Mouse (Mus musculus) CH12.LX (cell line): ENCODE measurements around the gene Gm5767. TPM values are rescaled to one million over a fixed set of nuclear protein-coding genes. Genes with fewer than 3 reads are reported as not detected.
A peak's percentile ranks its signal among the peaks of the same experiment; 100 is the strongest.

Experiments used
- DNase-seq: peaks from one replicate; pipeline ENCODE4 v3.0.0-alpha.2; 2013; ENCODE audit errors: extremely low read depth
- H3K27ac ChIP-seq: 2 replicates; pipeline ENCODE4 v1.5.1; 2012; ENCODE audit warnings: low read depth, mild to moderate bottlenecking, control low read depth, moderate library complexity; ENCODE audit not compliant: insufficient read depth
- H3K27me3 ChIP-seq: replicated peaks from 2 replicates; pipeline ENCODE3; 2012; ENCODE audit warnings: inconsistent platforms
- H3K36me3 ChIP-seq, 2 experiments: replicated peaks in 1 of 2; 2 replicates each; pipeline versions ENCODE3 to v1.6.1; 2012; ENCODE audit warnings: inconsistent platforms in 1 of 2, low read length in 1 of 2, mild to moderate bottlenecking in 1 of 2, mixed read lengths in 1 of 2, moderate library complexity in 1 of 2; ENCODE audit not compliant: control insufficient read depth in 1 of 2, insufficient read depth in 1 of 2
- H3K4me1 ChIP-seq, 2 experiments: 2 replicates each; pipeline ENCODE4 v1.6.1; 2012; ENCODE audit warnings: inconsistent platforms in 1 of 2, moderate library complexity in 1 of 2; ENCODE audit not compliant: insufficient read depth in 2 of 2, control insufficient read depth in 1 of 2
- H3K4me2 ChIP-seq: 2 replicates; pipeline ENCODE4 v1.6.1; 2012; ENCODE audit warnings: low read depth, mild to moderate bottlenecking, control low read depth; ENCODE audit not compliant: poor library complexity, insufficient read depth, severe bottlenecking
- H3K4me3 ChIP-seq, 3 experiments: fragments of 150-350 bp in 1 of 3; sonication (generic) in 1 of 3; replicated peaks in 1 of 3; 2 replicates each; pipeline versions ENCODE3 to v1.5.1; 2011 to 2012; ENCODE audit warnings: low read depth in 2 of 3, low read length in 2 of 3, mild to moderate bottlenecking in 2 of 3, moderate library complexity in 2 of 3, control low read depth in 1 of 3, improper control_type of control experiment in 1 of 3, inconsistent platforms in 1 of 3, mixed read lengths in 1 of 3; ENCODE audit not compliant: poor library complexity in 1 of 3
- H3K79me2 ChIP-seq: replicated peaks from 2 replicates; pipeline ENCODE4 v1.6.1; 2012; ENCODE audit warnings: mild to moderate bottlenecking, moderate library complexity; ENCODE audit not compliant: control insufficient read depth, poor library complexity, insufficient read depth, severe bottlenecking; ENCODE audit errors: extremely low read depth
- H3K9ac ChIP-seq: 2 replicates; pipeline ENCODE4 v1.6.1; 2012; ENCODE audit warnings: low read depth, mild to moderate bottlenecking, control low read depth, moderate library complexity; ENCODE audit not compliant: insufficient read depth
- H3K9me3 ChIP-seq: replicated peaks from 2 replicates; pipeline ENCODE3; 2012; ENCODE audit warnings: low read length, inconsistent platforms, mixed read lengths
- CTCF ChIP-seq, 2 experiments: IDR thresholded peaks in 1 of 2; conservative IDR thresholded peaks in 1 of 2; 2 replicates each; pipeline ENCODE4 v1.5.1; 2011 to 2012; ENCODE audit warnings: low read depth in 2 of 2, low read length in 2 of 2, improper control_type of control experiment in 1 of 2, inconsistent platforms in 1 of 2, mild to moderate bottlenecking in 1 of 2, moderate library complexity in 1 of 2
- EP300 ChIP-seq: IDR thresholded peaks from 2 replicates; pipeline ENCODE4 v1.6.1; 2011; ENCODE audit warnings: low read length, improper control_type of control experiment
- ETS1 ChIP-seq: conservative IDR thresholded peaks from 2 replicates; pipeline ENCODE4 v1.6.1; 2012; ENCODE audit warnings: low read depth, mild to moderate bottlenecking, inconsistent platforms, low read length, improper control_type of control experiment, moderate library complexity
- GABPA ChIP-seq: IDR thresholded peaks from 2 replicates; pipeline ENCODE4 v1.6.1; 2012; ENCODE audit warnings: low read depth, low read length, improper control_type of control experiment, inconsistent platforms; ENCODE audit not compliant: insufficient replicate concordance
- IRF4 ChIP-seq: IDR thresholded peaks from 2 replicates; pipeline ENCODE4 v1.6.1; 2014; ENCODE audit warnings: low read depth, mild to moderate bottlenecking, inconsistent platforms, low read length, improper control_type of control experiment
- JUN ChIP-seq: IDR thresholded peaks from 2 replicates; pipeline ENCODE4 v1.6.1; 2011; ENCODE audit warnings: low read depth, mild to moderate bottlenecking, low read length, improper control_type of control experiment, moderate library complexity; ENCODE audit not compliant: insufficient read depth
- JUND ChIP-seq: conservative IDR thresholded peaks from 2 replicates; pipeline ENCODE4 v1.6.1; 2011; ENCODE audit warnings: low read depth, low read length, improper control_type of control experiment
- KAT2A ChIP-seq: IDR thresholded peaks from 2 replicates; pipeline ENCODE4 v1.6.1; 2012; ENCODE audit warnings: low read length, improper control_type of control experiment, inconsistent platforms; ENCODE audit not compliant: insufficient replicate concordance
- MAFK ChIP-seq: IDR thresholded peaks from 2 replicates; pipeline ENCODE4 v1.6.1; 2011; ENCODE audit warnings: low read length, improper control_type of control experiment; ENCODE audit not compliant: insufficient replicate concordance
- MEF2A ChIP-seq: IDR thresholded peaks from 2 replicates; pipeline ENCODE4 v1.6.1; 2014; ENCODE audit warnings: low read depth, mild to moderate bottlenecking, inconsistent platforms, low read length, improper control_type of control experiment, borderline replicate concordance
- MXI1 ChIP-seq: IDR thresholded peaks from 2 replicates; pipeline ENCODE4 v1.6.1; 2011; ENCODE audit warnings: mild to moderate bottlenecking, low read depth, low read length, improper control_type of control experiment
- NELFE ChIP-seq: IDR thresholded peaks from 2 replicates; pipeline ENCODE4 v1.6.1; 2011; ENCODE audit warnings: low read depth, low read length, improper control_type of control experiment
- RCOR1 ChIP-seq: conservative IDR thresholded peaks from 2 replicates; pipeline ENCODE4 v1.6.1; 2012; ENCODE audit warnings: low read depth, mild to moderate bottlenecking, inconsistent platforms, low read length, improper control_type of control experiment
- SIN3A ChIP-seq: IDR thresholded peaks from 2 replicates; pipeline ENCODE4 v1.6.1; 2012; ENCODE audit warnings: low read length, improper control_type of control experiment, inconsistent platforms
- SMC3 ChIP-seq: IDR thresholded peaks from 2 replicates; pipeline ENCODE4 v1.6.1; 2011; ENCODE audit warnings: low read depth, low read length, improper control_type of control experiment
- TBP ChIP-seq: conservative IDR thresholded peaks from 2 replicates; pipeline ENCODE4 v1.6.1; 2011; ENCODE audit warnings: low read depth, low read length, improper control_type of control experiment
- TCF12 ChIP-seq: IDR thresholded peaks from 2 replicates; pipeline ENCODE4 v1.6.1; 2014; ENCODE audit warnings: low read depth, mild to moderate bottlenecking, inconsistent platforms, low read length, improper control_type of control experiment
- ZNF384 ChIP-seq: IDR thresholded peaks from 2 replicates; pipeline ENCODE4 v1.6.1; 2012; ENCODE audit warnings: low read depth, low read length, improper control_type of control experiment, inconsistent platforms
- dilution Hi-C: fragments of 300-500 bp; cut with MboI; formaldehyde crosslinking; loops from 2 replicates; pipeline ENCODE4 v1.14.3; 2020; ENCODE audit warnings: low sequenced_read_pairs; ENCODE audit not compliant: extremely low pct_unique_long_range_greater_than_20kb, extremely low pct_ligation_motif_present
- in situ Hi-C: fragments of 300-500 bp; cut with MboI; formaldehyde crosslinking; loops from 3 replicates; pipeline ENCODE4 v1.14.3; 2019; ENCODE audit warnings: low sequenced_read_pairs, low pct_ligation_motif_present, low pct_unique_long_range_greater_than_20kb, mixed read lengths
- polyA plus RNA-seq: library from polyadenylated mRNA; unstranded; fragments of >175 nt; gene quantifications from 2 replicates; pipeline ENCODE4 v1.2.1, GENCODE M21; 2012; ENCODE audit warnings: low read depth; ENCODE audit not compliant: insufficient read length
- total RNA-seq, 2 experiments: library from RNA; depleted of rRNA; stranded (reverse); fragments of 300-350 nt in 1 of 2; fragments of >200 nt in 1 of 2; gene quantifications; 2 replicates each; pipeline ENCODE4 v1.2.3; 2012 to 2014

Gm5767 gene
- total and polyA plus RNA-seq, 3 experiments, result not detected

GRCm38 (mm10) chr16:8717744-8718143 is 37.2 kb downstream of the Gm5767 start:
- no peaks in the 10 kb centered on the region for H3K9me3 ChIP-seq
- peaks cover 24 to 97% of the 10 kb centered on the region in 2 experiments for H3K4me1 ChIP-seq
- DNase-seq, result no peak
- H3K4me3 ChIP-seq, result no peak overlapping the region
- peaks cover 92% of the 10 kb centered on the region for H3K79me2 ChIP-seq
- no peaks in the 10 kb centered on the region for H3K27me3 ChIP-seq
- peaks cover 27 to 83% of the 10 kb centered on the region in 2 experiments for H3K36me3 ChIP-seq
- TF ChIP-seq MXI1 (peak; percentile 42; the same call in 1 of the 2 replicates), CTCF (conservative IDR thresholded peaks at IDR 0.05 in 1 of 2, IDR thresholded peaks at IDR 0.05 in 1 of 2; ENCODE audit: low read depth in 2 of 2, low read length in 2 of 2) (no peak), RCOR1 (no peak), SIN3A (peak; percentile 71), SMC3 (no peak)
- H3K9ac ChIP-seq, result no peak overlapping the region
- no peak overlapping the region for H3K4me2 ChIP-seq
- H3K27ac ChIP-seq, result peak overlapping the region; percentile 40; the same call in 1 of the 2 replicates
- dilution Hi-C loops, result no loop called here
- in situ Hi-C loops, result no loop called here

DNA sequence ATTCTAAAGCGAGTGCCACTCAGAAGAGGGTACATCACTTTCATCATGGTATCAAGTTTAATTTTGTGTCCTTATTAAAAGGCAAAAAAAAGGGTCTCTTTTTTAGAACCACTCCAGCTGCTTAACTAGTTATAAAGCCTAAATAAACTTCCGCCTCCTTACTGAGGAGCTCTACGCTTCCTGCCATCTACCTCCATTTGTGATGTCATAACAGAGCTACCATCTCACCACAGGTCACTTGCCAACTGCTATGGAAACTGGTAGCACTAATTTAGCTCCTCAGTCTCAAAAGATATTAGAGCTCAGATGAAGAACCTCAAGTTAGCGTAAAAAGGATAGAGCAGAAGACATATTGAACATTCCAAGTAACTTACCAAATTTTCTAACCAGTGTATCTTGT is 39.9 kb downstream of the Gm5767 start:
- Histone ChIP-seq H3K4me3 (no peak overlapping the region), H3K9me3 (no peaks in the 10 kb centered on the region), H3K36me3 (peaks cover 5 to 62% of the 10 kb centered on the region in 2 experiments), H3K4me2 (no peak overlapping the region), H3K27me3 (no peaks in the 10 kb centered on the region), H3K4me1 (peaks cover 34 to 96% of the 10 kb centered on the region in 2 experiments), H3K79me2 (peaks cover 92% of the 10 kb centered on the region), H3K27ac (no peak overlapping the region), H3K9ac (no peak overlapping the region)
- DNase-seq, result no peak
- TF ChIP-seq NELFE (0 out of 2 replicates have a peak, but pooled peaks have one; percentile 16), ZNF384 (no peak)
- in situ Hi-C loops (no loop called here), dilution Hi-C loops (no loop called here)

DNA sequence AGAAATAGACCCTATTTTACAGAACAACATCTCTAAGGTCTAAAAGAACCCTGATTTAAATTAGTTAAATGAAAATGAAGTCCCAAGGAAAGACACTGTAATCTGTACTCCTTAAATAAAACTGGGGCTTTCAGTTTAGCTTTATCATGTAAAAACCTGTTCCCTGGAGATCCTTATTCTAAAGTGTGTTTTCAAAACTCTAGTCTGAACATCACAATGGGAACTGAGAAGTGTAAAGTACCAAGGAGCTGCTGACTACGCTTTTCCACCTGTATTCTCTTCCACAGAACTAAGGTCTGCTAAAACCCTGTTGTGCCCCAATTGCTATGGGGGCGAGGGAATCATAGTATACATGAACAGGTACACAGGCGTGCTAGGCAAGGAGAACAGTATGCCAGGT is 43.5 kb downstream of the Gm5767 start:
- H3K27ac ChIP-seq, result peak overlapping the region; percentile 95
- in situ Hi-C loops, result no loop called here

More for the DNA sequence above, 43.5 kb downstream of the Gm5767 start:
- peak; percentile 64 for DNase-seq
- peak; percentile 71 for TF ChIP-seq IRF4
- peak; percentile 95 for TF ChIP-seq MEF2A
- peak; percentile 61 for TF ChIP-seq MAFK
- TF ChIP-seq GABPA, result no peak
- TF ChIP-seq TCF12, result peak; percentile 57; the same call in 1 of the 2 replicates
- no peak for TF ChIP-seq SIN3A
- 0 out of 2 replicates have a peak, but pooled peaks have one; percentile 6 for TF ChIP-seq KAT2A
- TF ChIP-seq NELFE, result no peak
- TF ChIP-seq CTCF (conservative IDR thresholded peaks at IDR 0.05 in 1 of 2, IDR thresholded peaks at IDR 0.05 in 1 of 2; ENCODE audit: low read depth in 2 of 2, low read length in 2 of 2), result no peak
- peak; percentile 74; the same call in 1 of the 2 replicates for TF ChIP-seq ETS1
- peak; percentile 30; the same call in 1 of the 2 replicates for TF ChIP-seq JUND
- TF ChIP-seq EP300, result peak; percentile 86
- TF ChIP-seq TBP, result no peak
- no peak for TF ChIP-seq MXI1
- TF ChIP-seq JUN, result peak; percentile 35; the same call in 1 of the 2 replicates
- no peak for TF ChIP-seq ZNF384
- TF ChIP-seq, all 38 proteins: peak for 9
- Histone ChIP-seq H3K9ac (no peak overlapping the region), H3K9me3 (no peaks in the 10 kb centered on the region), H3K27me3 (no peaks in the 10 kb centered on the region), H3K79me2 (peaks cover 98% of the 10 kb centered on the region), H3K4me3 (peak overlapping the region in 1 of 3 experiments; percentile 31), H3K4me1 (peaks cover 29 to 93% of the 10 kb centered on the region in 2 experiments), H3K4me2 (peak overlapping the region; percentile 52), H3K36me3 (peaks cover 2 to 56% of the 10 kb centered on the region in 2 experiments)
- dilution Hi-C loops, result no loop called here
